Mouse (Mus musculus) limb, embryonic 12.5 days (tissue): ENCODE data around the gene Stk31. TPM values are rescaled to one million over a fixed set of nuclear protein-coding genes. Genes with fewer than 3 reads are reported as not detected.

Experiments
- polyA plus RNA-seq: library from polyadenylated mRNA; unstranded; fragments of >200 nt; fragmentation: Nextera tagmentation; extraction: Ambion mirVana; gene quantifications from 2 replicates; pipeline ENCODE4 v1.2.1, GENCODE M21; 2016

The Stk31 gene
- polyA plus RNA-seq, 1 experiment from 2014 or later = not detected

Other genes with a start within 250 kb of the Stk31 start
- gene Igf2bp3, start 180.6 kb upstream of the Stk31 start, polyA plus RNA-seq = 114 and 122 TPM in 2 replicates
- gene Tra2a, start 131.6 kb upstream of the Stk31 start, polyA plus RNA-seq = 151 and 169 TPM in 2 replicates
- gene Ccdc126, start 76.3 kb upstream of the Stk31 start, polyA plus RNA-seq = 7.0 and 7.7 TPM in 2 replicates
- 7.7 and 9.8 TPM in 2 replicates for gene Fam221a, start 27.9 kb upstream of the Stk31 start, polyA plus RNA-seq